Mouse (Mus musculus) skeletal muscle tissue, postnatal 0 days (tissue): ENCODE results near the gene Egfl8. TPM values are rescaled to one million over a fixed set of nuclear protein-coding genes. Genes with fewer than 3 reads are reported as not detected.

ENCODE experiments used
- polyA plus RNA-seq: library from polyadenylated mRNA; unstranded; fragments of >200 nt; fragmentation: Nextera tagmentation; extraction: Ambion mirVana; gene quantifications from 2 replicates; pipeline ENCODE4 v1.2.1, GENCODE M21; 2015

Egfl8 gene
- polyA plus RNA-seq = 16.9 and 21.7 TPM in 2 replicates

DNA sequence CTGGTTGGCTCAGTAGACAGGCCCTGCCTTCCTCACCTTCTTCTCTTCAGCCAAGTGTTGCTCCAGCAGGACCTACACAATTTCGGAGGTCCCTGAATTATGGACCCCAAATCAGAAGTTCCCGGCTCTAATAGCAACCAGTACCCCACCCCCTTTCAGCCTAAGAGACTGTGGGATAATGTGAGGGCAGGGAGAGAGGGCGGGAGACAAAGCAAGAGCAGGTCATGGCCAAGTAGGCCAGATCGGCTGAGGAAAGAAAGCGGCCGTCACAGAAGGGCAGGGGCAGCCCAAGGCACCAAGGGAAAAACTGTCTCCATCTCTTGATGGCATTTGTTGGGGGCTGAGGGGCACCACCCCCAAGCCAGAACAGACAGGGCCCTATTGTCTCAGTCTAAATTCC is at the start of gene Egfl8:
Gene Egfl8 (minus strand): TSS at position 101 of the 400 bp plus-strand sequence.

DNA sequence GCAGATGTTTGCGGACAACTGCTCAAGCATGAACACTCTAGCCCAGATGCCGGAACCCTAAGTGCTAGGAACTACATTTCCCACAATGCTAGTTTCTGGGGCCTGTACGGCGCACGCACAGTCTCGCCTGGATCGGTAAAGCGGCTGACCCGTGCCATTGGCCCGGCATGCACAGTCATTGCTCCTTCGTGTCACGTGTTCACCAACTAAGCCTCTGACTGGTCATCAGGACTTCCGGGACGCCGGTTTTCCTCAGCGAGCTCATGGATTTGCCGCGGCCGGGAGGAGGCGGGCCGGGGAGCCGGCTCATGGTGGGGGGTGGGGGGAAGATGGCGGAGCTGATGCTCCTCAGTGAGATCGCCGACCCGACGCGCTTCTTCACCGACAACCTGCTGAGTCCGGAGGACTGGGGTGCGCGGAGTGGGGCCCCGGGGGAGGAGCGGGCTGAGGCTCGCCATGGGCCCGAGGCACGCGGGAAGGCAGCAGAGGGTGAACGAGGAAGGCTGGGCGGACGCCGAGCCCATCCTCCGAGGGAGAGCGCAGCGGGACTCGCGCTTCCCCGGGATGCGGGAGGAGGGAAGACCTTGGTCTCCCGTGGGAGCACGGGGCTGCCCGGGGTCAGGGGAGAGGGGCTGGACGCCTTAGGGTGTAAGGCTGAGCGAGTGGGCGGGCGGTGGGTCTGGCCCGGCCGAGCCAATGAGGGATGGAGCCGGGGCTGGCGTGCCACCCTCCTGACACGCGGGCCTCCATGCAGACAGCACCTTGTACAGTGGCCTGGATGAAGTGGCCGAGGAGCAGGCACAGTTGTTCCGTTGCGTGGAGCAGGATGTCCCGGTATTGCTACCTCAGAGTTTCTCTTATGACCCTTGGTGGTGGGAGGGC is 31.4 kb upstream of the Egfl8 start, which contains the start of gene Atf6b:
Gene Atf6b (plus strand): TSS at position 241 of the 882 bp plus-strand sequence.

DNA sequence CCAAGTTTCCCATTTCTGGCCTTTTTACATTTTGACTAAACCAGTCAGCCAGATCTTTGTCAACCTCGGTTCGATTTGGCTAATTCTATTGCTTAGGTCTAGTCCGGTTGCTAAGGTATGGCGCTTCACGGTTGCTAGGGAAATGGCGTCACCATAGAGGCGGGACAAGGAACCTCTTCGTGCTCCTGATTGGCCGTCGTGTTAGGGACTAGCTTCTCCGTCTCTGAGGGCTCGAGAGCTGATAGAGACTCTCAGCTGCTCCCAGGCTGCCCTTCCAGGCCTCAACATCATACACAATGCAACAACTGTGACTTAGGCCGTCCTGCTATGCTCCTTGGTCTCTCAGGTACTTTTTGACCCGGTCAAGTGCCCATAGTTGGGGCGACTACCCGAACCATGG is 28.8 kb upstream of the Egfl8 start, which contains the start of gene Fkbpl:
Gene Fkbpl (plus strand): TSS at position 157 of the 400 bp plus-strand sequence.

GRCm38 (mm10) chr17:34629221-34629751 is 13.5 kb upstream of the Egfl8 start, which contains the start of gene Prrt1:
Gene Prrt1, plus strand, starts transcription at chr17:34629533.

GRCm38 (mm10) chr17:34627943-34628643 is 12.3 kb upstream of the Egfl8 start, which contains the start of gene Ppt2:
Gene Ppt2, minus strand, starts transcription at chr17:34628510.

DNA sequence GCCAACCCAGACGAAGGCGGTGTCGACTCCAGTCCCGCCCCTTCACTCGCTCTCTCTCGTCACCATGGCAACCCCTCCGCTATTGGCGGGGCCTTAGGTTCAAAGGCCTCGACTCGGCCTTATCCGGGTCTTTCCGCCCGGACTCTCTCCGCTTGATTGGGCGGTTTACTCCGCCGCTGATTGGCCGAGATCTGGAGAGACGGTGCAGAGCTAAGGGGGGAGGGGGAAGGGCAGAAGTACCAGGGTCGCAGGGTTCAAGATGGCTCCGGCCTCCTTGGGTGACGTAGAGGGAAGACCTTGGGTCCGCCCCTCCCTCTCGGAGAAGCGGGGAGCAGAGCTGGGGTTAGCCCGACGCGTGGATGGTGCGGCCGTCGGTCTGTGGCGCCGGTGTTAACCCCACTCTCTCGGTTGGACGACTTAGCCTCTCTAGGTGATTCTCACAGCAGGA is 11.7 kb downstream of the Egfl8 start, which contains the start of gene Agpat1:
Gene Agpat1 (plus strand): TSS at position 202 of the 448 bp plus-strand sequence.

DNA sequence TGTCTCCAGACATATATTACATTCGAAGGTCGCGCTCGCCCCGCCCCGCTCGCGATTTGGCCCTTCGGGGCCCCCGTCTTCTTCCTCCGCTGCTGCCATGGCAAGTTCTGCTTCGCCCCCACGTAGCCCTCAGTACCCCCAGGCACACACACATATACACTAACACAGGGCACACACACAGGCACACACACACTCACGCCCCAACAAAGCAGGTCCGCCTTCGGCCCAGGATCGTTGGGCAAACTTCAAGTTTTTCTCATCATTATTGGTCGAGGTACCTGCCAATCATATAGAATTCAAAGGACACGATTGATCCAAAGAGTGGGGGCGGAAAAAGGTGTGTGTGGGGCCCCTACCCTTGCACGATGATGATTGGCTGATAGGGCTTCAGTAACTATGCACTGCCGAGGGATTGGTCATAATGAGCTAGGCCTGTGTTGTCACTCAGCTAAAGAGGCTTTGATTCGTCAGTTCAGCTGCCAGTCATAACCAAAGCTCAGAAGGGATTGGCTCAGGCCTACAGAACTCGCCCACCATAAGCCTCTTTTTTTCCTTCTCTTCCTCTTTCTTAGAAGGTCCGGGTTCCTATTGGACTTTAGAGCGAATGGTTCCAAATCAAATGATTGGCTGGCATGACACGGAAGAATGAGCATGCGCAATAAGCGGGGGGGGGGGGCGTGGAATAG is 12.3 kb downstream of the Egfl8 start, which contains the start of gene Rnf5:
Gene Rnf5 (minus strand): TSS at position 316 of the 686 bp plus-strand sequence.

DNA sequence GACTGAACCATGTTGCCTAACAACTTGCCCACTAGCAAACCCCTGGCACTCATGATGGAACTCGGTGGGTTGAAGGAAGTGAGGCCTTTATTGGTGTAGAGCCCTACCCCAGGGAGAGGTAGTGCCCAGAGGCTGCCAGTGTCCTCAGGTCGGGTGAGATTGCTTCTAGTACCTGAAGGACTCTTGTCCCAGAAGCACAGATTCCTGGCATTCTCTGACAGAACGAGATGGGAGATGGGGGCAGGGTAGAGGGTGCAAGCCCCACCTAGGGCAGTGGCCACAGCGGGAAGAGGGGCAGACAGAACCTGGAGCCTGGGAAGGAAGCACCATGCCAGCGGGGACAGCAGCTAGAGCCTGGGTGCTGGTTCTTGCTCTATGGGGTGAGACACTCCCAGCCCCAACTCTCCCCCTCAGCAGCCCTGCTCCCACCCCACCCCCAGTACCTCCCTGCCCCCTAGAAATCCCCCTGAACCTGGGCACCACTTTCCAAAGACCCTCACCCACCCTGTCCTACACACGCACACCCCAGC is 18.1 kb downstream of the Egfl8 start, which contains the start of gene Ager:
Gene Ager (plus strand): TSS at position 297 of the 530 bp plus-strand sequence.

DNA sequence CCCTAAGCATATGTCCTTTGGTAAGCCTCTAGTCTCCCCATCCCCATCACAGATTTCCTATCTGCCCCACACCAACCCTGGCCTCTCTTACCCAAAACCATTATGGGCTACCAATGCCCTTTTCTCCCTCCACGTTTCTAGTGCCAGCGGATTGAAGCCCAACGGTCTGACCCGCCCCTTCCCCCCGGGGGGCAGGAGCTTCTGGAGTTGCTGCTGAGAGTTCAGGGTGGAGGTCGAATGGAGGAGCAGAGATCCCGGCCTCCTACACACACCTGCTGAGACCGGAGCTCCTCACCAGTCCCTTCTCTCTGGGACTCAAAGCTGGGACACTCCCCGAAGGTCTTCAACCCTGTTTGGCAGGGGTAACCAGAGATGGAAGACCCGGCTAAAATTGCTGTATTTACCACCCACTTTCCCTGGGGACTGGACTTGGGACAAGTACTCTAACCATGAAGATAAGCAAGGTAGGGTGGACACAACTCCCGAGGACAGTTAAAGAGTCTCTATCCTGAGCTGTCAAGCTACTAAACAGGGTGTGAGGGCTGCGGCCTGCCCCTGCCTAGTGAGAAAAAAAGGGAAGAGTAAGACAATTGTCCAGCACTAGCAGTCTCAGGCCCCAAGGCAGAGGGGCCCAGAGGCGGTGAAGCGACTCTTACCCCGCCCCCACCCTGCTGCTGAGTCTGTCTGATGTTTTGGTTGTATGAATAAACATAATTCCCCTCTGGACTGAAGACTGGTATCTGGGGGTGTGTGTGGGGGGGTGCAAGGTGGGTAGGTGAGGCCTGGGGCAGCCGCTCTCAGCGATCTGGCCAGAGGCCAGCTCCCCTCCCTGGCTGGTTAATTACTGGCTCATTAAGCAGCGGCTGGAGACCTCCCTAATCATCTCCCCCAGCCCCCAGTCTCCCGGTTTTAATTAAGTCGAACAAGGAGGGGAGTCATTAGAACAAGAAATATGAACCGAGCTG is 24.5 kb downstream of the Egfl8 start, which contains the start of gene Pbx2:
Gene Pbx2 (plus strand): TSS at position 238 of the 965 bp plus-strand sequence.

GRCm38 (mm10) chr17:34589681-34590101 is 26.1 kb downstream of the Egfl8 start, which contains the start of gene Gpsm3:
Gene Gpsm3, plus strand, starts transcription at chr17:34589806.

GRCm38 (mm10) chr17:34564003-34564421 is 51.8 kb downstream of the Egfl8 start, which contains the start of gene Notch4:
Gene Notch4, plus strand, starts transcription at chr17:34564268.

Other genes starting within 250 kb of the Egfl8 start
- not detected in 2 replicates for gene Btnl1, start 238.8 kb downstream of the Egfl8 start, polyA plus RNA-seq
- gene BC051142, start 217.2 kb downstream of the Egfl8 start, polyA plus RNA-seq = 0.51 and 0.82 TPM in 2 replicates
- not detected in 2 replicates for gene Btnl4, start 138.7 kb downstream of the Egfl8 start, polyA plus RNA-seq
- gene Btnl6, start 98.6 kb downstream of the Egfl8 start, polyA plus RNA-seq = not detected in 2 replicates
- 3.6 and 4.2 TPM in 2 replicates for gene Notch4, start 51.7 kb downstream of the Egfl8 start, polyA plus RNA-seq
- gene Gpsm3, start 26.2 kb downstream of the Egfl8 start, polyA plus RNA-seq = 8.5 and 8.6 TPM in 2 replicates
- 5.9 and 6.4 TPM in 2 replicates for gene Pbx2, start 24.7 kb downstream of the Egfl8 start, polyA plus RNA-seq
- gene Ager, start 18.1 kb downstream of the Egfl8 start, polyA plus RNA-seq = 1.1 and 1.2 TPM in 2 replicates
- gene Rnf5, start 12.3 kb downstream of the Egfl8 start, polyA plus RNA-seq = 41.4 and 51.6 TPM in 2 replicates
- gene Agpat1, start 11.7 kb downstream of the Egfl8 start, polyA plus RNA-seq = 27.7 and 30.6 TPM in 2 replicates
- gene Ppt2, start 12.5 kb upstream of the Egfl8 start, polyA plus RNA-seq = 24.2 and 24.7 TPM in 2 replicates
- gene Prrt1, start 13.6 kb upstream of the Egfl8 start, polyA plus RNA-seq = 0.08 and 0.19 TPM in 2 replicates
- gene Fkbpl, start 28.8 kb upstream of the Egfl8 start, polyA plus RNA-seq = 10.5 and 13.4 TPM in 2 replicates
- 16.5 and 20.5 TPM in 2 replicates for gene Atf6b, start 31.2 kb upstream of the Egfl8 start, polyA plus RNA-seq
- 15.2 and 16.9 TPM in 2 replicates for gene Tnxb, start 54.6 kb upstream of the Egfl8 start, polyA plus RNA-seq
- 0.82 and 3.6 TPM in 2 replicates for gene C4b, start 127.9 kb upstream of the Egfl8 start, polyA plus RNA-seq
- gene Cyp21a1, start 188.6 kb upstream of the Egfl8 start, polyA plus RNA-seq = not detected in 2 replicates
- 11.6 and 15.6 TPM in 2 replicates for gene Stk19, start 221.0 kb upstream of the Egfl8 start, polyA plus RNA-seq
- 21.0 and 22.2 TPM in 2 replicates for gene Dxo, start 221.0 kb upstream of the Egfl8 start, polyA plus RNA-seq
- gene Skiv2l, start 234.2 kb upstream of the Egfl8 start, polyA plus RNA-seq = 15.7 and 16.8 TPM in 2 replicates
- gene Nelfe, start 234.4 kb upstream of the Egfl8 start, polyA plus RNA-seq = 33.1 and 42.1 TPM in 2 replicates
- gene Cfb, start 246.5 kb upstream of the Egfl8 start, polyA plus RNA-seq = 4.1 and 6.3 TPM in 2 replicates